Mouse (Mus musculus): ENCODE data around the gene Otub1. TPM values are rescaled to one million over a fixed set of nuclear protein-coding genes. Genes with fewer than 3 reads are reported as not detected.

Otub1 gene
- total and polyA plus RNA-seq, 3 experiments, result 103 to 285 (median 194) TPM

DNA sequence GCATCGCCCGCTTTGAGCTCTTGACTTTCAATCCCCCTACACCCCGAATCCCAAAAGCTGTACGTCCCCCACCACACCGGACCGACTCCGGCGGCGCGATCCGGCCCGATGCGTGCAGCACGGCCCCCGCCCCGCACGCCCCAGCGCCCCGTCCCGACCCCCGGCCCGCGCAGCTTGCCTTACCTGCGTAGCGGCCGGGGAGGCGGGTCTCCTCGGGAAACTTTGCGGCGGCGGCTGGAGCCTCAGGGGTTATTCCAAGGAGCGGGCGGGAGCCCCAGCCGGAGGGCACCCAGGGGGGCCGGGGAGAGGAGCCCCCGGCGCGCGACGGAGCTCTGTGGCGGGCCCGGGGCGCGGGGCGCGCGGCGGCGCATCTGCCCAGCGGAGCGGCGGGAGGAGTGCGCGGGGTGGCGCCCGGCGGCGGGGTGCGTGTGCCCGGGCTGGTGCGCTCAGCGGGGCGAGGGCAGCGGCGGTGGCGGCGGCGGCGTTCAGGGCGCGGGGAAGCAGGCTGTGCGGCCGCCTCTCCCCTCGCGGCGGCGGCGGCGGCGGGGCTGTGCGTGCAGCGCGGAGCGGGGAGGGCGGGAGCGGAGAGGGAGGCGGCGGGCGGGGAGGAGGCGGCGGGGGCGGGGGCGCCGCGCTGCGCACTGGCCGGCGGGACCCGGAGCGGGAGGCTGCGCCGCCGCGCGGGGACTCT lies 40.5 kb downstream of the Otub1 start:
- no peak overlapping the region for H3K9ac ChIP-seq (ENCODE audit: control insufficient read depth, low read depth, low read length, poor library complexity, severe bottlenecking)
- no peaks in the 10 kb centered on the region for H3K9me3 ChIP-seq (replicated peaks; ENCODE audit: insufficient read depth, low read length)
- no peaks in the 10 kb centered on the region for H3K36me3 ChIP-seq (ENCODE audit: control insufficient read depth in 1 of 2, insufficient read depth in 2 of 2, low read length in 2 of 2)
- no peaks in the 10 kb centered on the region for H3K27me3 ChIP-seq (ENCODE audit: control insufficient read depth in 1 of 2, insufficient read depth in 2 of 2, low read length in 2 of 2)
- H3K4me3 ChIP-seq (ENCODE audit: control insufficient read depth in 1 of 2, insufficient read depth in 1 of 2, low read depth in 2 of 2, low read length in 2 of 2), result no peak overlapping the region
- DNase-seq (ENCODE audit: low read depth, low spot score), result no peak
- no peak for TF ChIP-seq ZMIZ1 (IDR thresholded peaks at IDR 0.05; ENCODE audit: low read depth, low read length)
- TF ChIP-seq MYB (IDR thresholded peaks at IDR 0.05; ENCODE audit: low read depth, low read length), result no peak
- no peak for TF ChIP-seq CHD2 (IDR thresholded peaks at IDR 0.05; ENCODE audit: low read length)
- no peak for TF ChIP-seq CTCF (IDR thresholded peaks at IDR 0.05 in 2 of 3, conservative IDR thresholded peaks at IDR 0.05 in 1 of 3; ENCODE audit: control insufficient read depth in 1 of 3, insufficient read depth in 1 of 3, low read depth in 2 of 3, low read length in 3 of 3, poor library complexity in 1 of 3, severe bottlenecking in 1 of 3)
- no peak for TF ChIP-seq POLR2AphosphoS5 (IDR thresholded peaks at IDR 0.05; ENCODE audit: borderline replicate concordance, low read depth, low read length)
- no peak for TF ChIP-seq TAL1 (IDR thresholded peaks at IDR 0.05; ENCODE audit: low read length)
- no peak for TF ChIP-seq GATA1 (IDR thresholded peaks at IDR 0.05; ENCODE audit: low read depth, low read length)
- no peak for TF ChIP-seq USF1 (IDR thresholded peaks at IDR 0.05; ENCODE audit: low read depth, low read length)
- TF ChIP-seq RAD21 (IDR thresholded peaks at IDR 0.05; ENCODE audit: low read depth, low read length), result no peak
- TF ChIP-seq HCFC1 (IDR thresholded peaks at IDR 0.05; ENCODE audit: low read depth, low read length), result no peak
- TF ChIP-seq KAT2A (conservative IDR thresholded peaks at IDR 0.05; ENCODE audit: low read depth, low read length), result no peak
- TF ChIP-seq UBTF (IDR thresholded peaks at IDR 0.05; ENCODE audit: borderline replicate concordance, insufficient read depth, low read depth, low read length), result no peak
- TF ChIP-seq BHLHE40 (IDR thresholded peaks at IDR 0.05; ENCODE audit: borderline replicate concordance, low read depth, low read length), result no peak
- TF ChIP-seq SIN3A (IDR thresholded peaks at IDR 0.05; ENCODE audit: low read length), result no peak
- no peak for TF ChIP-seq RCOR1 (IDR thresholded peaks at IDR 0.05; ENCODE audit: low read depth, low read length)
- no peak for TF ChIP-seq CHD1 (IDR thresholded peaks at IDR 0.05; ENCODE audit: low read depth, low read length)
- no peak for TF ChIP-seq NELFE (IDR thresholded peaks at IDR 0.05; ENCODE audit: low read depth, low read length)
- TF ChIP-seq MXI1 (IDR thresholded peaks at IDR 0.05; ENCODE audit: low read depth, low read length), result no peak
- no peak overlapping the region for H3K27ac ChIP-seq (ENCODE audit: control insufficient read depth, low read depth, low read length)
- H3K79me2 ChIP-seq (ENCODE audit: control insufficient read depth, insufficient read depth, low read length, poor library complexity), result no peaks in the 10 kb centered on the region
- no peaks in the 10 kb centered on the region for H3K4me1 ChIP-seq (ENCODE audit: control insufficient read depth in 1 of 2, insufficient read depth in 2 of 2, low read length in 2 of 2)

DNA sequence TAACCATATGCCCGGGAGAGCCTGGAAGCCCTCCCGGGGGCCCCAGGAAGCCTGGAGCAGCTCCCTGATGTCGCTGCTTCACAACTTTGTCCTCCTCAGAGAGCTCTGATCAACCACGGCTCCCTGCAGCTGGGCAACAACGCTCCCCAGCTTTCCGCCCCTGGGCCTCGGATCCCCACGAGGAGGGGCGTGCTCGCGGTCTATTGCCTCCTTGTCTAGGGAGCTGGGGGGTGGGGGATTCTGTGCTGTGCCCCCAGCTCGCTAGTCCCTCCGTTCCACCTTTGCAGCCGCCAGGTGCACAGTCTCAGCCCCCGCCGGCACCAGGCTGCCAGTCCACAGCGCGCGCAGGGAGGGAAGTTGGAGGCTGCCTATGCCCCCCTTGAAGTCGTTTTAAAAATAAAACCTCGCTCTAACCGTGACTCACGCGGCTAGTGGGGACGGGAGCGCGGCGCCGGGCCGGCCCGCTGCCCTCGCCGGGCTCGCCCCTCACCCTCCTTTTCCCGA lies 41.2 kb downstream of the Otub1 start:
- Histone ChIP-seq H3K4me3 (ENCODE audit: control insufficient read depth in 1 of 2, insufficient read depth in 1 of 2, low read depth in 2 of 2, low read length in 2 of 2) (no peak overlapping the region), H3K9ac (ENCODE audit: control insufficient read depth, low read depth, low read length, poor library complexity, severe bottlenecking) (no peak overlapping the region)
- DNase-seq (ENCODE audit: low read depth, low spot score), result no peak

More for the DNA sequence above, 41.2 kb downstream of the Otub1 start:
- Histone ChIP-seq H3K4me1 (ENCODE audit: control insufficient read depth in 1 of 2, insufficient read depth in 2 of 2, low read length in 2 of 2) (no peaks in the 10 kb centered on the region), H3K27ac (ENCODE audit: control insufficient read depth, low read depth, low read length) (no peak overlapping the region), H3K36me3 (ENCODE audit: control insufficient read depth in 1 of 2, insufficient read depth in 2 of 2, low read length in 2 of 2) (no peaks in the 10 kb centered on the region), H3K27me3 (ENCODE audit: control insufficient read depth in 1 of 2, insufficient read depth in 2 of 2, low read length in 2 of 2) (no peaks in the 10 kb centered on the region), H3K79me2 (ENCODE audit: control insufficient read depth, insufficient read depth, low read length, poor library complexity) (no peaks in the 10 kb centered on the region), H3K9me3 (replicated peaks; ENCODE audit: insufficient read depth, low read length) (no peaks in the 10 kb centered on the region)
- no peak for TF ChIP-seq ETS1 (IDR thresholded peaks at IDR 0.05; ENCODE audit: low read depth, low read length)
- no peak for TF ChIP-seq TCF12 (IDR thresholded peaks at IDR 0.05; ENCODE audit: low read depth, low read length)
- no peak for TF ChIP-seq BHLHE40 (IDR thresholded peaks at IDR 0.05; ENCODE audit: borderline replicate concordance, low read depth, low read length)
- TF ChIP-seq SIN3A (IDR thresholded peaks at IDR 0.05; ENCODE audit: low read length), result no peak
- no peak for TF ChIP-seq CHD1 (IDR thresholded peaks at IDR 0.05; ENCODE audit: low read depth, low read length)
- no peak for TF ChIP-seq ZNF384 (IDR thresholded peaks at IDR 0.05; ENCODE audit: low read depth, low read length)
- TF ChIP-seq USF2 (IDR thresholded peaks at IDR 0.05; ENCODE audit: borderline replicate concordance in 1 of 2, insufficient read depth in 1 of 2, low read depth in 1 of 2, low read length in 2 of 2), result no peak
- TF ChIP-seq EP300 (IDR thresholded peaks at IDR 0.05; ENCODE audit: low read depth in 1 of 2, low read length in 2 of 2), result no peak
- no peak for TF ChIP-seq MXI1 (IDR thresholded peaks at IDR 0.05; ENCODE audit: low read depth, low read length)
- no peak for TF ChIP-seq UBTF (IDR thresholded peaks at IDR 0.05; ENCODE audit: borderline replicate concordance, insufficient read depth, low read depth, low read length)
- no peak for TF ChIP-seq TAL1 (IDR thresholded peaks at IDR 0.05; ENCODE audit: low read length)
- TF ChIP-seq JUND (IDR thresholded peaks at IDR 0.05; ENCODE audit: low read depth, low read length), result no peak
- TF ChIP-seq USF1 (IDR thresholded peaks at IDR 0.05; ENCODE audit: low read depth, low read length), result no peak
- TF ChIP-seq RAD21 (IDR thresholded peaks at IDR 0.05; ENCODE audit: low read depth, low read length), result no peak
- TF ChIP-seq MYB (IDR thresholded peaks at IDR 0.05; ENCODE audit: low read depth, low read length), result no peak
- no peak for TF ChIP-seq MAX (IDR thresholded peaks at IDR 0.05; ENCODE audit: low read length)
- no peak for TF ChIP-seq POLR2AphosphoS5 (IDR thresholded peaks at IDR 0.05; ENCODE audit: borderline replicate concordance, low read depth, low read length)
